Mouse (Mus musculus) CH12.LX (cell line): ENCODE data around the gene H3f3b. TPM values are rescaled to one million over a fixed set of nuclear protein-coding genes. Genes with fewer than 3 reads are reported as not detected.

Source experiments
- DNase-seq: peaks from one replicate; pipeline ENCODE4 v3.0.0-alpha.2; 2013; ENCODE audit errors: extremely low read depth
- H3K27ac ChIP-seq: 2 replicates; pipeline ENCODE4 v1.5.1; 2012; ENCODE audit warnings: low read depth, mild to moderate bottlenecking, control low read depth, moderate library complexity; ENCODE audit not compliant: insufficient read depth
- H3K27me3 ChIP-seq: replicated peaks from 2 replicates; pipeline ENCODE3; 2012; ENCODE audit warnings: inconsistent platforms
- H3K36me3 ChIP-seq, 2 experiments: replicated peaks in 1 of 2; 2 replicates each; pipeline versions ENCODE3 to v1.6.1; 2012; ENCODE audit warnings: inconsistent platforms in 1 of 2, low read length in 1 of 2, mild to moderate bottlenecking in 1 of 2, mixed read lengths in 1 of 2, moderate library complexity in 1 of 2; ENCODE audit not compliant: control insufficient read depth in 1 of 2, insufficient read depth in 1 of 2
- H3K4me1 ChIP-seq, 2 experiments: 2 replicates each; pipeline ENCODE4 v1.6.1; 2012; ENCODE audit warnings: inconsistent platforms in 1 of 2, moderate library complexity in 1 of 2; ENCODE audit not compliant: insufficient read depth in 2 of 2, control insufficient read depth in 1 of 2
- H3K4me2 ChIP-seq: 2 replicates; pipeline ENCODE4 v1.6.1; 2012; ENCODE audit warnings: low read depth, mild to moderate bottlenecking, control low read depth; ENCODE audit not compliant: poor library complexity, insufficient read depth, severe bottlenecking
- H3K4me3 ChIP-seq, 3 experiments: fragments of 150-350 bp in 1 of 3; sonication (generic) in 1 of 3; replicated peaks in 1 of 3; 2 replicates each; pipeline versions ENCODE3 to v1.5.1; 2011 to 2012; ENCODE audit warnings: low read depth in 2 of 3, low read length in 2 of 3, mild to moderate bottlenecking in 2 of 3, moderate library complexity in 2 of 3, control low read depth in 1 of 3, improper control_type of control experiment in 1 of 3, inconsistent platforms in 1 of 3, mixed read lengths in 1 of 3; ENCODE audit not compliant: poor library complexity in 1 of 3
- H3K79me2 ChIP-seq: replicated peaks from 2 replicates; pipeline ENCODE4 v1.6.1; 2012; ENCODE audit warnings: mild to moderate bottlenecking, moderate library complexity; ENCODE audit not compliant: control insufficient read depth, poor library complexity, insufficient read depth, severe bottlenecking; ENCODE audit errors: extremely low read depth
- H3K9ac ChIP-seq: 2 replicates; pipeline ENCODE4 v1.6.1; 2012; ENCODE audit warnings: low read depth, mild to moderate bottlenecking, control low read depth, moderate library complexity; ENCODE audit not compliant: insufficient read depth
- H3K9me3 ChIP-seq: replicated peaks from 2 replicates; pipeline ENCODE3; 2012; ENCODE audit warnings: low read length, inconsistent platforms, mixed read lengths
- BHLHE40 ChIP-seq: IDR thresholded peaks from 2 replicates; pipeline ENCODE4 v1.6.1; 2011; ENCODE audit warnings: mild to moderate bottlenecking, low read depth, low read length, improper control_type of control experiment
- CHD1 ChIP-seq: IDR thresholded peaks from 2 replicates; pipeline ENCODE4 v1.6.1; 2012; ENCODE audit warnings: low read depth, low read length, improper control_type of control experiment, inconsistent platforms
- CTCF ChIP-seq, 2 experiments: IDR thresholded peaks in 1 of 2; conservative IDR thresholded peaks in 1 of 2; 2 replicates each; pipeline ENCODE4 v1.5.1; 2011 to 2012; ENCODE audit warnings: low read depth in 2 of 2, low read length in 2 of 2, improper control_type of control experiment in 1 of 2, inconsistent platforms in 1 of 2, mild to moderate bottlenecking in 1 of 2, moderate library complexity in 1 of 2
- ELF1 ChIP-seq: IDR thresholded peaks from 2 replicates; pipeline ENCODE4 v1.6.1; 2014; ENCODE audit warnings: low read depth, mild to moderate bottlenecking, inconsistent platforms, low read length, improper control_type of control experiment
- EP300 ChIP-seq: IDR thresholded peaks from 2 replicates; pipeline ENCODE4 v1.6.1; 2011; ENCODE audit warnings: low read length, improper control_type of control experiment
- ETS1 ChIP-seq: conservative IDR thresholded peaks from 2 replicates; pipeline ENCODE4 v1.6.1; 2012; ENCODE audit warnings: low read depth, mild to moderate bottlenecking, inconsistent platforms, low read length, improper control_type of control experiment, moderate library complexity
- GABPA ChIP-seq: IDR thresholded peaks from 2 replicates; pipeline ENCODE4 v1.6.1; 2012; ENCODE audit warnings: low read depth, low read length, improper control_type of control experiment, inconsistent platforms; ENCODE audit not compliant: insufficient replicate concordance
- JUN ChIP-seq: IDR thresholded peaks from 2 replicates; pipeline ENCODE4 v1.6.1; 2011; ENCODE audit warnings: low read depth, mild to moderate bottlenecking, low read length, improper control_type of control experiment, moderate library complexity; ENCODE audit not compliant: insufficient read depth
- MAZ ChIP-seq: IDR thresholded peaks from 2 replicates; pipeline ENCODE4 v1.6.1; 2012; ENCODE audit warnings: low read depth, mild to moderate bottlenecking, inconsistent platforms, low read length, improper control_type of control experiment, moderate library complexity
- MEF2A ChIP-seq: IDR thresholded peaks from 2 replicates; pipeline ENCODE4 v1.6.1; 2014; ENCODE audit warnings: low read depth, mild to moderate bottlenecking, inconsistent platforms, low read length, improper control_type of control experiment, borderline replicate concordance
- NRF1 ChIP-seq: IDR thresholded peaks from 2 replicates; pipeline ENCODE4 v1.6.1; 2014; ENCODE audit warnings: low read depth, mild to moderate bottlenecking, inconsistent platforms, low read length, improper control_type of control experiment, moderate library complexity
- PAX5 ChIP-seq: IDR thresholded peaks from 2 replicates; pipeline ENCODE4 v1.6.1; 2012; ENCODE audit warnings: low read length, inconsistent platforms, mixed read lengths
- POLR2A ChIP-seq: IDR thresholded peaks from 2 replicates; pipeline ENCODE4 v1.6.1; 2011; ENCODE audit warnings: low read depth, mild to moderate bottlenecking, improper control_type of control experiment, low read length
- POLR2AphosphoS2 ChIP-seq: IDR thresholded peaks from 2 replicates; pipeline ENCODE4 v1.6.1; 2011; ENCODE audit warnings: low read depth, low read length, improper control_type of control experiment
- TBP ChIP-seq: conservative IDR thresholded peaks from 2 replicates; pipeline ENCODE4 v1.6.1; 2011; ENCODE audit warnings: low read depth, low read length, improper control_type of control experiment
- UBTF ChIP-seq: IDR thresholded peaks from 2 replicates; pipeline ENCODE4 v1.6.1; 2012; ENCODE audit warnings: low read depth, mild to moderate bottlenecking, inconsistent platforms, low read length, improper control_type of control experiment, moderate library complexity
- USF1 ChIP-seq: IDR thresholded peaks from 2 replicates; pipeline ENCODE4 v1.6.1; 2014; ENCODE audit warnings: low read depth, mild to moderate bottlenecking, inconsistent platforms, low read length, improper control_type of control experiment
- USF2 ChIP-seq: conservative IDR thresholded peaks from 2 replicates; pipeline ENCODE4 v1.6.1; 2011; ENCODE audit warnings: low read depth, low read length, improper control_type of control experiment
- ZNF384 ChIP-seq: IDR thresholded peaks from 2 replicates; pipeline ENCODE4 v1.6.1; 2012; ENCODE audit warnings: low read depth, low read length, improper control_type of control experiment, inconsistent platforms
- dilution Hi-C: fragments of 300-500 bp; cut with MboI; formaldehyde crosslinking; loops from 2 replicates; pipeline ENCODE4 v1.14.3; 2020; ENCODE audit warnings: low sequenced_read_pairs; ENCODE audit not compliant: extremely low pct_unique_long_range_greater_than_20kb, extremely low pct_ligation_motif_present
- in situ Hi-C: fragments of 300-500 bp; cut with MboI; formaldehyde crosslinking; loops from 3 replicates; pipeline ENCODE4 v1.14.3; 2019; ENCODE audit warnings: low sequenced_read_pairs, low pct_ligation_motif_present, low pct_unique_long_range_greater_than_20kb, mixed read lengths
- polyA plus RNA-seq: library from polyadenylated mRNA; unstranded; fragments of >175 nt; gene quantifications from 2 replicates; pipeline ENCODE4 v1.2.1, GENCODE M21; 2012; ENCODE audit warnings: low read depth; ENCODE audit not compliant: insufficient read length
- total RNA-seq, 2 experiments: library from RNA; depleted of rRNA; stranded (reverse); fragments of 300-350 nt in 1 of 2; fragments of >200 nt in 1 of 2; gene quantifications; 2 replicates each; pipeline ENCODE4 v1.2.3; 2012 to 2014

Gene H3f3b
- total and polyA plus RNA-seq, 3 experiments = 340 to 889 (median 567) TPM

GRCm38 (mm10) chr11:116023771-116024355 lies 3.9 kb downstream of the H3f3b start:
- TF ChIP-seq CHD1 = 0 out of 2 replicates have a peak, but pooled peaks have one; percentile 48
- peak; percentile 49; the same call in 1 of the 2 replicates for TF ChIP-seq BHLHE40
- TF ChIP-seq POLR2A = no peak
- TF ChIP-seq GABPA = no peak
- TF ChIP-seq ETS1 = peak; percentile 64; the same call in 1 of the 2 replicates
- no peak for TF ChIP-seq TBP
- TF ChIP-seq MAZ = no peak; the same call in 1 of the 2 replicates
- TF ChIP-seq USF2 = no peak
- peak in 1 of 2 experiments; percentile 70; a peak in 2 of 4 replicates for TF ChIP-seq CTCF (conservative IDR thresholded peaks at IDR 0.05 in 1 of 2, IDR thresholded peaks at IDR 0.05 in 1 of 2; ENCODE audit: low read depth in 2 of 2, low read length in 2 of 2)
- no peak; the same call in 1 of the 2 replicates for TF ChIP-seq EP300
- peak; percentile 70 for TF ChIP-seq MEF2A
- no peak for TF ChIP-seq POLR2AphosphoS2
- peak; percentile 68; the same call in 1 of the 2 replicates for TF ChIP-seq ZNF384
- TF ChIP-seq NRF1 = no peak; the same call in 1 of the 2 replicates
- TF ChIP-seq UBTF = peak; percentile 80; the same call in 1 of the 2 replicates
- no peak for TF ChIP-seq ELF1
- no peak for TF ChIP-seq JUN
- TF ChIP-seq USF1 = no peak
- TF ChIP-seq PAX5 = no peak
- H3K79me2 ChIP-seq = peaks cover 11% of the 10 kb centered on the region
- dilution Hi-C loops = no loop called here
- H3K27me3 ChIP-seq = peaks cover 16% of the 10 kb centered on the region
- no peaks in the 10 kb centered on the region for H3K9me3 ChIP-seq
- in situ Hi-C loops = loop anchor here (25.0 kb wide), 1 partner anchor 412 kb away; the partner anchor contains the start of genes Gga3, Mif4gd and Mrps7
- peak; percentile 90 for DNase-seq
- H3K4me1 ChIP-seq = peaks cover 5 to 25% of the 10 kb centered on the region in 2 experiments; a peak in 3 of 4 replicates
- peak overlapping the region; percentile 60 to 82 (median 81) for H3K4me3 ChIP-seq
- H3K36me3 ChIP-seq = peaks cover 17 to 23% of the 10 kb centered on the region in 2 experiments
- H3K9ac ChIP-seq = peak overlapping the region; percentile 98
- peak overlapping the region; percentile 93 for H3K27ac ChIP-seq
- no peak overlapping the region for H3K4me2 ChIP-seq
